Mouse (Mus musculus) testis, adult 2 months (tissue): ENCODE measurements around the gene Cox5a.

Source experiments
- CTCF ChIP-seq: fragments of 200-500 bp; IDR thresholded peaks from 2 replicates; pipeline ENCODE4 v1.5.1; 2012; ENCODE audit warnings: low read depth, mild to moderate bottlenecking, inconsistent platforms, low read length, moderate library complexity; ENCODE audit not compliant: control insufficient read depth, insufficient read depth, insufficient replicate concordance
- POLR2A ChIP-seq: fragments of 200-500 bp; IDR thresholded peaks from 2 replicates; pipeline ENCODE4 v1.6.1; 2012; ENCODE audit warnings: low read depth, mild to moderate bottlenecking, inconsistent platforms, low read length, moderate library complexity; ENCODE audit not compliant: control insufficient read depth

GRCm38 (mm10) chr9:57568500-57568899 is 47.4 kb downstream of the Cox5a start:
- TF ChIP-seq CTCF (no peak), POLR2A (no peak)
